Mouse (Mus musculus) intestine, embryonic 16.5 days (tissue): ENCODE data around the gene Platr17. TPM values are rescaled to one million over a fixed set of nuclear protein-coding genes. Genes with fewer than 3 reads are reported as not detected.
A peak's percentile ranks its signal among the peaks of the same experiment; 100 is the strongest.

ENCODE experiments used
- ATAC-seq: fragments of 200-750 bp; cut with Nextera tagmentation; 2 replicates; pipeline ENCODE4 v1.8.0; 2017; ENCODE audit warnings: moderate TSS enrichment, moderate library complexity
- H3K27ac ChIP-seq: fragments of 300-500 bp; sonication (generic); 2 replicates; pipeline ENCODE4 v1.5.1; 2014; ENCODE audit warnings: mild to moderate bottlenecking, low read length
- H3K27me3 ChIP-seq: fragments of 300-500 bp; sonication (generic); replicated peaks from 2 replicates; pipeline ENCODE4 v1.6.1; 2014; ENCODE audit warnings: low read length, control low read depth, mixed read lengths; ENCODE audit not compliant: control insufficient read depth, insufficient read depth
- H3K36me3 ChIP-seq: fragments of 300-500 bp; sonication (generic); 2 replicates; pipeline ENCODE4 v1.6.1; 2014; ENCODE audit warnings: low read length, control low read depth; ENCODE audit not compliant: control insufficient read depth, insufficient read depth
- H3K4me1 ChIP-seq: fragments of 300-500 bp; sonication (generic); 2 replicates; pipeline ENCODE4 v1.6.1; 2014; ENCODE audit warnings: low read length, control low read depth, mixed read lengths; ENCODE audit not compliant: control insufficient read depth, insufficient read depth
- H3K4me2 ChIP-seq: fragments of 300-500 bp; sonication (generic); 2 replicates; pipeline ENCODE4 v1.6.1; 2014; ENCODE audit warnings: low read depth, low read length, control low read depth
- H3K4me3 ChIP-seq: fragments of 300-500 bp; sonication (generic); 2 replicates; pipeline ENCODE4 v1.5.1; 2014; ENCODE audit warnings: mild to moderate bottlenecking, low read length
- H3K9ac ChIP-seq: fragments of 300-500 bp; sonication (generic); 2 replicates; pipeline ENCODE4 v1.6.1; 2014; ENCODE audit warnings: low read depth, low read length
- H3K9me3 ChIP-seq: fragments of 300-500 bp; sonication (generic); 2 replicates; pipeline ENCODE4 v1.6.1; 2016; ENCODE audit warnings: low read length, control low read depth; ENCODE audit not compliant: control insufficient read depth
- WGBS: fragments of 180-500 bp; shearing (Covaris S2); extraction: QIAGEN DNeasy Blood & Tissue Kit; methylation state at CpG from one replicate; pipeline ENCODE4 v1.1.7; 2014; 5-methylcytosine and 5-hydroxymethylcytosine counted together
- polyA plus RNA-seq: library from polyadenylated mRNA; unstranded; fragments of >200 nt; fragmentation: Nextera tagmentation; extraction: Ambion mirVana; gene quantifications from 2 replicates; pipeline ENCODE4 v1.2.1, GENCODE M21; 2015

Gene Platr17
- polyA plus RNA-seq, 1 experiment from 2014 or later, result not detected

DNA sequence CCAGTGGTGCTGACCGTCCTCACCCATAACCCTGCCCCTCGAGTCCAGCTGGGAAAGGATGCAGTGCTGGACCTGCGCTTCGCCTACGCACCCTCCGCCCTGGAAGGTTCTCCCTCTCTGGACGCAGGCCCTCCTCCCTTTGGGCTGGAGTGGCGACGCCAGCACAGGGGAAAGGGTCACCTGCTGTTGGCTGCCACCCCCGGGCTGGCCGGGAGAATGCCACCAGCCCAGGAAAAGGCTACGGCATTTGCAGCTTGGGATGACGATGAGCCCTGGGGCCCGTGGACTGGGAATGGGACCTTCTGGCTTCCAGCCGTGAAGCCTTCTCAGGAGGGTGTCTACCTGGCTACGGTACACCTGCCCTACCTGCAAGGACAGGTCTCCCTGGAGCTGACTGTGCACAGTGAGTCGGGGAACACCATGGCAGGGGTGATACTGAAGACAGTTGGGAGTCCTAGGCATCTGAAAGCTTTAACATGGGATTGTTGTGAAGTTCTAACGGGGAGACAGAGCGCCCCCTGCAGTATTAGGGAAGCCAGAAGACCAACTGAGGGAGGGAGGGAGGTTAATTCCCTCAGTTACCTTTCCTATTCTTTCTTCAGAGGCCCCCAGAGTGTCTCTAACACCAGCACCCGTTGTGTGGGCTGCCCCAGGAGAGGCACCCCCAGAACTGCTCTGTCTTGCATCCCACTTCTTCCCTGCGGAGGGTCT, 20.6 kb downstream of the Platr17 start:
- no peak overlapping the region for H3K4me2 ChIP-seq
- H3K9ac ChIP-seq, result no peak overlapping the region
- WGBS, result 87% methylated on average over 21 of the region's 21 CpGs
- H3K4me1 ChIP-seq, result peaks cover 7% of the 10 kb centered on the region
- H3K27me3 ChIP-seq, result no peaks in the 10 kb centered on the region
- peaks cover 3% of the 10 kb centered on the region; the same call in 1 of the 2 replicates for H3K9me3 ChIP-seq
- ATAC-seq, result no peak
- H3K27ac ChIP-seq, result no peak overlapping the region
- H3K4me3 ChIP-seq, result no peak overlapping the region
- peaks cover 11% of the 10 kb centered on the region; the same call in 1 of the 2 replicates for H3K36me3 ChIP-seq

GRCm38 (mm10) chr17:33926207-33926932, 21.4 kb downstream of the Platr17 start:
- Histone ChIP-seq H3K4me2 (no peak overlapping the region), H3K4me1 (peaks cover 16% of the 10 kb centered on the region), H3K9ac (no peak overlapping the region), H3K9me3 (peaks cover 3% of the 10 kb centered on the region; the same call in 1 of the 2 replicates), H3K4me3 (no peak overlapping the region), H3K27me3 (no peaks in the 10 kb centered on the region), H3K27ac (no peak overlapping the region), H3K36me3 (peaks cover 11% of the 10 kb centered on the region; the same call in 1 of the 2 replicates)
- no peak for ATAC-seq
- 73% methylated on average over 17 of the region's 17 CpGs for WGBS

DNA sequence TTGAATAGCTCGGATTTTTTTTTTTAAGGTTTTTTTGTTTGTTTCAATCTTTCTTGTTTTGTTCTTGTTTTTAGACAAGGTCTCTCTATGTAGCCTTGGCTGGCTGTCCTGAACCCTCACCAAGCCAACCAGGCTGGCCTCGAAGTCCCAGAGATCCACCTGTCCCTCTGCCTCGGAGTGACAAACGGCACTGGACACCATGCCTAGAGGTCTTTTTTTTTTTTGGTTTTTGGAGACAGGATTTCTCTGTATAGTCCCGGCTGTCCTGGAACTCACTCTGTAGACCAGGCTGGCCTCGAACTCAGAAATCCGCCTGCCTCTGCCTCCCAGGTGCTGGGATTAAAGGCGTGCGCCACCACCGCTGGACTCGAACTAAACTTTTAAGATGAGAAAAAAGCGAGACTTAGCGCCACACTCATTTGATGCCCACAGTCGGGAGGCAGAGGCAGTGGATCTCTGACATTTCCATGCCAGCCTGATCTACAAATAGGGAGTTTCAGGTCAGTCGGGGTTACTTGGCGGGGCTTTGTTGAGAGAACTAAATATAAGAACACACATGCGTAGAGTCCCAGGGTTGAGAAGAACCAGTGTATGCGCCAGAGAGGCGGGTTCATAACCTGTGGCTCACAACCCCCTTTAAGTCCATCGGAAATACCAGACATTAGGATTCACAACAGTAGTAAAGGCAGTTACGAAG, 23.5 kb downstream of the Platr17 start:
- WGBS, result 59% methylated on average over 21 of the region's 21 CpGs

DNA sequence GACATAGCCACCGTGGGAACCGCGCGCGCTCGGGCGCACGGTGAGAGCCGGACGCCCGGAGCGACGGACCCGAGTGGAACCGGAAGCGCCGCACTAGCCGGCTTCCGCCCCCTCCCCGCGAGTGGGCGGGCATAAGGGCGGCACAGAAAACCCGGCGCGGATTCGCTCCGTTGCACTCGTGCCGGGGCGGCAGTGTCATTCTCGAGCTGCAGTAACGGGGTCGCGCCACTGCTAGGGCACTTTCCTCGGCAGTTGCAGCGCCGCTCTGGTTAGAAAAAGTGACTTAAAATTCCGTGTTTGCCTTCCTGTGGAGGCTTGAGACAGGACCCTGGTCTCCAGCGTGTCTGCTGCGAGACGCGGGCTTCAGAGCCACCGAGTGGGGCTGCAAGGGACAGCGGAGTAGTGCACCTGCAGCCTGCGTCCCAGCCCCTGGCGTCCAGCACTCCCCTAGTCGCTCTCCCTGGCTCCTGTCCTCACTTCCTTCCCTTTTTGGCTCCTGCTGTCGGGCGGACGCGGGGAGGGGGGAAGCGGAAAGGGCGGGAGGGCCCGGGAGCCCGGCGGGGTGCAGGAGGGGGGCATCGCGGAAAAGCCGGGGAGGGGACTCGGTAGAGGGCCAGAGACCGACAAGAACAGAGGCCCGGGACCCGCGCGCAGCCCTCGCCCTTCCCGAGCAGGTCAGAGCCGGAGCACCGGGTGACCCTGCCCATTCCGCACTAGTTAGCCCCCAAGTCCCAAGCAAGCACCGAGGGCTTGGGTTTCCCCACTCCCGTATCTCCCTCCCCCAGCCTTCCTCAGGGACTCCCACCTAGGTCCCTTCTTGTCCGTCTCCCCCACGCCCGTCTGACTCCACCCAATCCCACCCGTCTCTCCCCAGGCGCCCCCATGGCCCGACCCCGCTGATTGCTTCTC, 24.7 kb downstream of the Platr17 start, which contains the start of gene Rgl2:
Gene Rgl2, plus strand, starts transcription at position 173 of the 909 bp plus-strand sequence.
- Histone ChIP-seq H3K9me3 (peaks cover 3% of the 10 kb centered on the region; the same call in 1 of the 2 replicates), H3K4me3 (peak within 1 kb of the TSS; percentile 87), H3K36me3 (peaks cover 14% of the 10 kb centered on the region; the same call in 1 of the 2 replicates), H3K4me1 (peaks cover 17% of the 10 kb centered on the region), H3K4me2 (peak within 1 kb of the TSS; percentile 98), H3K27ac (peak within 1 kb of the TSS; percentile 99), H3K9ac (peak within 1 kb of the TSS; percentile 85), H3K27me3 (no peaks in the 10 kb centered on the region)
- under 1% methylated on average over 68 of the region's 80 CpGs for WGBS
- peak; percentile 89 for ATAC-seq

More for the DNA sequence above, 23.5 kb downstream of the Platr17 start:
- no peaks in the 10 kb centered on the region for H3K27me3 ChIP-seq
- peaks cover 14% of the 10 kb centered on the region; the same call in 1 of the 2 replicates for H3K36me3 ChIP-seq
- H3K4me1 ChIP-seq, result peaks cover 17% of the 10 kb centered on the region
- H3K4me3 ChIP-seq, result peak overlapping the region; percentile 87
- H3K9me3 ChIP-seq, result peaks cover 3% of the 10 kb centered on the region; the same call in 1 of the 2 replicates
- peak overlapping the region; percentile 85 for H3K9ac ChIP-seq
- H3K27ac ChIP-seq, result no peak overlapping the region
- peak overlapping the region; percentile 98 for H3K4me2 ChIP-seq
- ATAC-seq, result no peak

GRCm38 (mm10) chr17:33930280-33931158, 25.6 kb downstream of the Platr17 start:
- Histone ChIP-seq H3K4me2 (peak overlapping the region; percentile 98), H3K27ac (peak overlapping the region; percentile 99), H3K4me3 (peak overlapping the region; percentile 87), H3K36me3 (peaks cover 15% of the 10 kb centered on the region; the same call in 1 of the 2 replicates), H3K9me3 (no peaks in the 10 kb centered on the region), H3K9ac (peak overlapping the region; percentile 85), H3K4me1 (peaks cover 17% of the 10 kb centered on the region), H3K27me3 (no peaks in the 10 kb centered on the region)
- peak; percentile 23 for ATAC-seq
- under 1% methylated on average over 42 of the region's 45 CpGs for WGBS

DNA sequence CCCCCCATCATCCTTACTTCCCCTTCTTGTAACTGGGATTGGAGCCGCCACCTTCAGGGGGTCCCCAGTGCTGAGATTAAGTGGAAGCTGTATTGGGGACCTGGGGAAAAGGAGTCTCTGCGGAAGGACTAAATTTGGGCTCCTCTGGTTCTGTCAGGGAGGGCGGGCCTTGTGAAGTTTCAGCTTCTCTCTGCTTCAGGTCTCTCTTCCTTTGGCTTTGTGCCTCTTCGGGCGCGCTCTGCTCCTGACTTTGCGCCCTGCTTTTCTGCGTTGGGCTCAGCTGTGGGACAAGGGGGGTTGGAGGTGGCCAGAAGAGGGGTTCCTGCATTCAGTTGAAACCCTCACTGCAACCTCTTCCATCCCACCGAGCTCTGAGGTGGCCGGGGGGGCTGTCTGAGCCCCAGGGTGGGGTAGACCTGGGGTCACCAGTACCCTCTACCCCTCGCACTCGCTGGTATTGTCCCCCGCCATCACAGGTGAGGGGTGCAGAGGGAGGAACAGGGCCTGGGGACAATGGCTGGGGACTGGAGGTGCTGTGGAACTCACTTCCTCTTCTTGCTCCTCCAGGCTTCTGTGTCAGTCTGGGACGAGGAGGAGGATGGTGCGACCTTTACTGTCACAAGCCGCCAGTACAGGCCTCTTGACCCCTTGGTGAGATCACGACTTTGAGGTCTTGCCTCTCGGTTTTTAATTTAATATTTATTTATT, 26.4 kb downstream of the Platr17 start:
- Histone ChIP-seq H3K36me3 (peaks cover 8% of the 10 kb centered on the region; the same call in 1 of the 2 replicates), H3K4me2 (peak overlapping the region; percentile 98), H3K9ac (peak overlapping the region; percentile 85), H3K9me3 (no peaks in the 10 kb centered on the region), H3K27ac (no peak overlapping the region), H3K4me3 (peak overlapping the region; percentile 87), H3K4me1 (peaks cover 17% of the 10 kb centered on the region), H3K27me3 (no peaks in the 10 kb centered on the region)
- WGBS, result 42% methylated on average over 18 of the region's 18 CpGs
- ATAC-seq, result no peak

DNA sequence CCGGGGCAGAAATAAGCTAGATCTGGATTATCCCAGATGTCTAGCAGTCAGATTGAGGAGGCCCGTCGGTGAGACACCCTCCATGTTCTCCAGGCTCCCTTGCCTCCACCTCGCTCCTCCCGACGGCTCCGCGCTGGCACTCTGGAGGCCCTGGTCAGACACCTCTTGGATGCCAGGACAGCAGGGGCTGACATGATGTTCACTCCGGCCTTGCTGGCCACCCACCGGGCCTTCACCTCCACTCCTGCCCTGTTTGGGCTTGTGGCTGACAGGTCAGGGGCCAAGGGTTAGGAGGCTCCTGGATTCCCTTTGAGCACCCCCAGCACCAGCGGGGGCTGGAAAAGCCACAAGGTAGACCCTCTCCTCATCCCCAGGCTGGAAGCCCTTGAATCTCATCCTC, 27.0 kb downstream of the Platr17 start:
- Histone ChIP-seq H3K4me2 (no peak overlapping the region), H3K27me3 (no peaks in the 10 kb centered on the region), H3K9me3 (no peaks in the 10 kb centered on the region), H3K36me3 (peaks cover 7% of the 10 kb centered on the region; the same call in 1 of the 2 replicates), H3K4me3 (no peak overlapping the region), H3K9ac (no peak overlapping the region), H3K4me1 (peaks cover 17% of the 10 kb centered on the region), H3K27ac (no peak overlapping the region)
- ATAC-seq, result no peak
- 90% methylated on average over 11 of the region's 11 CpGs for WGBS
